Mouse (Mus musculus) megakaryocyte-erythroid progenitor cell, adult 5-6 weeks (primary cell): Measurements from ENCODE around the gene Slc8a1. TPM values are rescaled to one million over a fixed set of nuclear protein-coding genes. Genes with fewer than 3 reads are reported as not detected.

Experiments
- ATAC-seq: replicated peaks from 2 replicates; pipeline ENCODE4 v1.8.0; 2016; ENCODE audit warnings: mild to moderate bottlenecking, inconsistent platforms; ENCODE audit not compliant: severe bottlenecking, poor library complexity, low FRiP score, low TSS enrichment
- total RNA-seq, 2 experiments: library from RNA; stranded (forward) in 1 of 2; stranded (reverse) in 1 of 2; fragments of 200-1000, 215-1000 nt in 1 of 2; fragments of >200 nt in 1 of 2; fragmentation: Nextera tagmentation in 1 of 2; gene quantifications; 2 replicates each; pipeline ENCODE4 v1.2.3; 2014 to 2017

Slc8a1 gene
- total RNA-seq, 2 experiments from 2014 or later = 9.1 to 14.4 TPM

GRCm38 (mm10) chr17:81390790-81391189 lies 347.4 kb downstream of the Slc8a1 start:
- ATAC-seq = no peak

- no peak for ATAC-seq
Measured at GRCm38 (mm10) chr17:81386118-81386517, 352.1 kb downstream of the Slc8a1 start.

GRCm38 (mm10) chr17:81385476-81385875 lies 352.7 kb downstream of the Slc8a1 start:
- no peak for ATAC-seq

GRCm38 (mm10) chr17:81383461-81383860 lies 354.7 kb downstream of the Slc8a1 start:
- no peak for ATAC-seq

- no peak for ATAC-seq
Measured at GRCm38 (mm10) chr17:81378436-81378835, 359.7 kb downstream of the Slc8a1 start.

GRCm38 (mm10) chr17:81377757-81378299 lies 360.3 kb downstream of the Slc8a1 start:
- ATAC-seq = no peak

GRCm38 (mm10) chr17:81377195-81377594 lies 361.0 kb downstream of the Slc8a1 start:
- ATAC-seq = no peak

GRCm38 (mm10) chr17:81375901-81376300 lies 362.3 kb downstream of the Slc8a1 start:
- no peak for ATAC-seq

GRCm38 (mm10) chr17:81369036-81369435 lies 369.1 kb downstream of the Slc8a1 start:
- no peak for ATAC-seq

- ATAC-seq = no peak
Measured at GRCm38 (mm10) chr17:81368503-81368902, 369.7 kb downstream of the Slc8a1 start.

GRCm38 (mm10) chr17:81363368-81363767 lies 374.8 kb downstream of the Slc8a1 start:
- no peak for ATAC-seq

- no peak for ATAC-seq
Measured at GRCm38 (mm10) chr17:81360571-81360970, 377.6 kb downstream of the Slc8a1 start.

GRCm38 (mm10) chr17:81360032-81360431 lies 378.1 kb downstream of the Slc8a1 start:
- no peak for ATAC-seq

- no peak for ATAC-seq
Measured at GRCm38 (mm10) chr17:81336024-81336754, 402.0 kb downstream of the Slc8a1 start.

GRCm38 (mm10) chr17:81335526-81335925 lies 402.7 kb downstream of the Slc8a1 start:
- ATAC-seq = no peak
